Mouse (Mus musculus) ES-Bruce4 (cell line): ENCODE measurements around the gene Unkl.

Source experiments
- CTCF ChIP-seq: IDR thresholded peaks from one replicate; pipeline ENCODE4 v1.8.1; 2011; ENCODE audit warnings: low read depth, low read length
- EP300 ChIP-seq: IDR thresholded peaks from 2 replicates; pipeline ENCODE4 v1.6.1; 2011; ENCODE audit warnings: low read depth, low read length; ENCODE audit not compliant: insufficient read depth

GRCm38 (mm10) chr17:25164770-25165169 lies 23.4 kb upstream of the Unkl start:
- no peak for TF ChIP-seq CTCF
- TF ChIP-seq EP300 = no peak
